Mouse (Mus musculus) heart, adult 2 months (tissue): ENCODE measurements around the gene Rbbp6. TPM values are rescaled to one million over a fixed set of nuclear protein-coding genes. Genes with fewer than 3 reads are reported as not detected.
A peak's percentile ranks its signal among the peaks of the same experiment; 100 is the strongest.

Experiments
- DNase-seq, 2 experiments: peaks; one replicate each; pipeline ENCODE4 v3.0.0; 2021
- H3K27ac ChIP-seq: fragments of 200-600 bp; 2 replicates; pipeline ENCODE4 v1.8.1; 2022
- H3K27me3 ChIP-seq: fragments of 200-500 bp; 2 replicates; pipeline ENCODE4 v1.6.1; 2012; ENCODE audit warnings: mild to moderate bottlenecking, low read length, inconsistent platforms, mixed read lengths; ENCODE audit not compliant: control insufficient read depth, insufficient read depth
- H3K36me3 ChIP-seq: fragments of 200-500 bp; 2 replicates; pipeline ENCODE4 v1.6.1; 2012; ENCODE audit warnings: low read length, inconsistent platforms; ENCODE audit not compliant: control insufficient read depth, insufficient read depth
- H3K4me1 ChIP-seq: fragments of 200-500 bp; 2 replicates; pipeline ENCODE4 v1.6.1; 2011; ENCODE audit warnings: low read length; ENCODE audit not compliant: control insufficient read depth, insufficient read depth
- H3K4me3 ChIP-seq: fragments of 200-600 bp; 2 replicates; pipeline ENCODE4 v1.8.1; 2022
- H3K79me2 ChIP-seq: fragments of 200-500 bp; replicated peaks from 2 replicates; pipeline ENCODE4 v1.6.1; 2012; ENCODE audit warnings: mild to moderate bottlenecking, inconsistent platforms, low read length, moderate library complexity, mixed read lengths; ENCODE audit not compliant: control insufficient read depth, insufficient read depth
- H3K9ac ChIP-seq: fragments of 200-500 bp; 2 replicates; pipeline ENCODE4 v1.6.1; 2012; ENCODE audit warnings: low read depth, mild to moderate bottlenecking, control low read depth, inconsistent platforms, low read length, mixed read lengths
- CTCF ChIP-seq: fragments of 200-600 bp; IDR thresholded peaks from 2 replicates; pipeline ENCODE4 v1.8.1; 2022; ENCODE audit warnings: antibody characterized with exemption, mild to moderate bottlenecking, moderate library complexity
- EP300 ChIP-seq: fragments of 200-500 bp; IDR thresholded peaks from 2 replicates; pipeline ENCODE4 v1.6.1; 2011; ENCODE audit warnings: low read depth, low read length, control low read depth; ENCODE audit not compliant: insufficient read depth
- POLR2A ChIP-seq: fragments of 200-500 bp; IDR thresholded peaks from 2 replicates; pipeline ENCODE4 v1.6.1; 2011; ENCODE audit warnings: mild to moderate bottlenecking, low read depth, low read length, control low read depth; ENCODE audit not compliant: insufficient read depth
- WGBS: fragments of 180-500 bp; shearing (Covaris S2); methylation state at CpG from one replicate; pipeline ENCODE4 v1.1.7; 2018; 5-methylcytosine and 5-hydroxymethylcytosine counted together
- intact Hi-C: fragments of 180-260 bp; cut with DNase I; formaldehyde crosslinking; loops from one replicate; pipeline ENCODE4 v1.15.1; 2025
- long read RNA-seq: library from polyadenylated mRNA; stranded (forward); transcript quantifications from one replicate; pipeline ENCODE4 v2.0.0, GENCODE M21; 2021
- polyA plus RNA-seq: library from polyadenylated mRNA; depleted of rRNA; stranded (reverse); fragments of >200 nt; gene quantifications from 2 replicates; pipeline ENCODE4 v1.2.3, GENCODE M21; 2012; rRNA removed
- total RNA-seq, 2 experiments: library from RNA; stranded (reverse); gene quantifications; 2 replicates each; pipeline ENCODE4 v1.2.3; 2021

Rbbp6 gene
- total RNA-seq (10 to 100 TPM; 28.9 to 29.8 TPM), polyA plus RNA-seq (9.0 and 21.2 TPM in 2 replicates)
- long read RNA-seq, full-length matches to known transcripts = 15 of 20 reads
- long read RNA-seq, partial matches to known transcripts = 1 of 20 reads
- long read RNA-seq, other reads (novel, unspliced or antisense) = 4 of 20 reads

- no peak within 1 kb of the TSS for H3K9ac ChIP-seq
- 61% methylated on average over 5 of the region's 5 CpGs for WGBS
- peaks cover under 1% of the 10 kb centered on the region for H3K79me2 ChIP-seq
- H3K36me3 ChIP-seq = no peaks in the 10 kb centered on the region
- no peak for TF ChIP-seq POLR2A
- no peak for TF ChIP-seq CTCF
- TF ChIP-seq EP300 = no peak
- H3K4me1 ChIP-seq = no peaks in the 10 kb centered on the region
- intact Hi-C loops = no loop called here
- H3K27me3 ChIP-seq = no peaks in the 10 kb centered on the region
- H3K27ac ChIP-seq = no peak within 1 kb of the TSS
- no peak within 1 kb of the TSS for H3K4me3 ChIP-seq
- no peak for DNase-seq
Measured at GRCm38 (mm10) chr7:122965386-122965785, at the start of gene Rbbp6. Gene Rbbp6 (plus strand): TSS chr7:122965686.

GRCm38 (mm10) chr7:122919728-122920582 lies 45.5 kb upstream of the Rbbp6 start:
- intact Hi-C loops = loop anchor here (1.0 to 10.0 kb wide), 4 partner anchors 245 to 665 kb away; partner anchors contain the start of gene Cacng3
- peak; percentile 17 to 34 for DNase-seq
- no peak for TF ChIP-seq POLR2A
- peak; percentile 86 for TF ChIP-seq CTCF
- no peak for TF ChIP-seq EP300
- Histone ChIP-seq H3K36me3 (no peaks in the 10 kb centered on the region), H3K4me3 (no peak overlapping the region), H3K79me2 (no peaks in the 10 kb centered on the region), H3K4me1 (no peaks in the 10 kb centered on the region), H3K27me3 (no peaks in the 10 kb centered on the region), H3K27ac (no peak overlapping the region), H3K9ac (no peak overlapping the region)
- WGBS = 41% methylated on average over 13 of the region's 13 CpGs

DNA sequence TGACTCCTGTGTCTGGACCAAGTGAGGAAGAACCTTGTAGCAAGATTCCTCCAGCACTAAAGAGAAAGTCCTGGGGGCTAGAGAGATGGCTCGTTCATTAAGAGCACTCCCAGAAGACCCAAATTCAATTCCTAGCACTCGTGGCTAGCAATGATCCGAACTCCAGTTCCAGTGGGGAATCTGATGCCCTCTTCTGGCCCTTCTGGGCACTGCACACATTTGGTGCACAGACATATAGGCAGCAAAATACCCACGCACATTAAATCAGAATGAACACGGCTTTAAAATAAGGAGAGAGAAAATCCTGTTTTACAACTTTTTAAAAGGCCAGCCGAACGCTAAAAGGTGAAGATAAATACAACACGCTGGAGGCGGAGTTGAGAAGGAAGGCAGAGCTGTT lies 43.9 kb upstream of the Rbbp6 start:
- Histone ChIP-seq H3K4me1 (no peaks in the 10 kb centered on the region), H3K9ac (no peak overlapping the region), H3K27me3 (no peaks in the 10 kb centered on the region), H3K36me3 (no peaks in the 10 kb centered on the region), H3K27ac (no peak overlapping the region), H3K79me2 (no peaks in the 10 kb centered on the region), H3K4me3 (no peak overlapping the region)
- intact Hi-C loops = loop anchor here (10.0 kb wide), 2 partner anchors 247 to 667 kb away; partner anchors contain the start of gene Cacng3
- WGBS = 88% methylated on average over 9 of the region's 9 CpGs
- TF ChIP-seq EP300 = no peak
- TF ChIP-seq POLR2A = no peak
- peak; percentile 43 for TF ChIP-seq CTCF
- no peak for DNase-seq

GRCm38 (mm10) chr7:122924256-122924655 lies 41.2 kb upstream of the Rbbp6 start:
- no peak for DNase-seq
- intact Hi-C loops = loop anchor here (10.0 kb wide), 2 partner anchors 249 to 669 kb away; partner anchors contain the start of gene Cacng3

GRCm38 (mm10) chr7:122930494-122930893 lies 35.0 kb upstream of the Rbbp6 start:
- H3K9ac ChIP-seq = no peak overlapping the region
- no peak overlapping the region for H3K4me3 ChIP-seq
- intact Hi-C loops = no loop called here
- 9% methylated on average over 3 of the region's 3 CpGs for WGBS
- no peak overlapping the region for H3K27ac ChIP-seq
- DNase-seq = peak; percentile 27 to 32
- H3K79me2 ChIP-seq = no peaks in the 10 kb centered on the region
- H3K4me1 ChIP-seq = no peaks in the 10 kb centered on the region; the same call in 1 of the 2 replicates
- TF ChIP-seq EP300 (no peak), POLR2A (no peak), CTCF (no peak)
- H3K27me3 ChIP-seq = no peaks in the 10 kb centered on the region
- H3K36me3 ChIP-seq = no peaks in the 10 kb centered on the region

More at GRCm38 (mm10) chr7:122924256-122924655, 41.2 kb upstream of the Rbbp6 start:
- no peaks in the 10 kb centered on the region for H3K36me3 ChIP-seq
- no peak overlapping the region for H3K9ac ChIP-seq
- H3K27ac ChIP-seq = no peak overlapping the region
- H3K27me3 ChIP-seq = no peaks in the 10 kb centered on the region
- WGBS = 61% methylated on average over 3 of the region's 3 CpGs
- TF ChIP-seq POLR2A (no peak), CTCF (no peak), EP300 (no peak)
- H3K4me3 ChIP-seq = no peak overlapping the region
- H3K79me2 ChIP-seq = no peaks in the 10 kb centered on the region
- no peaks in the 10 kb centered on the region for H3K4me1 ChIP-seq

DNA sequence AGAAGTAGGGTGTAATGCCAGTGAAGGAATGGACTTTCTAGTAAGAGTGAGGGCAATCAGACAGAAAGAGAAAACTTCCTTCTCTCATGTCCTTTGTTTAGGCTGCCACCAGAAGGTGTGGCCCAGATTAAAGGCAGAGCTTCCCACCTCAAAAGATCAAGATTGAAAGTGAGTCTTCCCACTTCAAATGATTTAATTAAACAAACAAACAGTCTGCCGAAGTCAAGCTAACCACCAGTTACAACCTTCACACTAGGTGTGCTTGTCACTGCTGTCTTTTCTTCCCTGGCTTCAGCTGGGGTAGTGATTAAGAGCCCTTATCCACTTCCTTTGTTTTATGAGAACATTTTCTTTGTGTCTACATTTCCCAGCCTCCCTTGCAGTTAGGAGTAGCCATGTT lies 33.3 kb upstream of the Rbbp6 start:
- H3K79me2 ChIP-seq = no peaks in the 10 kb centered on the region
- no peak overlapping the region for H3K4me3 ChIP-seq
- TF ChIP-seq EP300 (no peak), CTCF (no peak), POLR2A (no peak)
- H3K4me1 ChIP-seq = no peaks in the 10 kb centered on the region; the same call in 1 of the 2 replicates
- intact Hi-C loops = no loop called here
- 21% methylated on average over 1 of the region's 1 CpGs for WGBS
- no peak overlapping the region for H3K27ac ChIP-seq
- no peak for DNase-seq
- no peak overlapping the region for H3K9ac ChIP-seq
- H3K27me3 ChIP-seq = no peaks in the 10 kb centered on the region
- H3K36me3 ChIP-seq = no peaks in the 10 kb centered on the region
